Mouse (Mus musculus) monocyte, adult 2 months (primary cell): ENCODE data around the gene Clps.

Experiments
- DNase-seq, 2 experiments: peaks; one replicate each; pipeline ENCODE4 v3.0.0; 2022; ENCODE audit warnings: low spot score in 2 of 2, low read depth in 1 of 2

Gene Clps

DNA sequence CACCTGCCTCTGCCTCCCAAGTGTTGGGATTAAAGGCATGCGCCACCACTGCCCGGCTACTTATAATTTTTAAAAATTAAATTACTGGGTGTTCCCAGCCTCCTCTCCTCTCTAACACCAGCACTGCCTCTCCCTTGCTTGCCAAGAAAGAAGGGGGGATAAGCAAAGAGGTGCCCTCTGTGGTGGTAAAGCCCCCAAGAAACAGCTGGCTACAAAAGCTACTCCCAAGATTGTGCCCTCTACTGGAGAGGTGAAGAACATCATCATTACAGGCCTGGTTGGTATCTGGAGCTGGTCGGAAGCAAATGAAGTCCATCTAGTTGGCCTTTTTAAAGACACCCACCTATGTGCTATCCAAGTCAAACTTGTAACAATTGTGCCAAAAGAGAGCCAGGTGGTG is 40.7 kb downstream of the Clps start:
- no peak for DNase-seq

DNA sequence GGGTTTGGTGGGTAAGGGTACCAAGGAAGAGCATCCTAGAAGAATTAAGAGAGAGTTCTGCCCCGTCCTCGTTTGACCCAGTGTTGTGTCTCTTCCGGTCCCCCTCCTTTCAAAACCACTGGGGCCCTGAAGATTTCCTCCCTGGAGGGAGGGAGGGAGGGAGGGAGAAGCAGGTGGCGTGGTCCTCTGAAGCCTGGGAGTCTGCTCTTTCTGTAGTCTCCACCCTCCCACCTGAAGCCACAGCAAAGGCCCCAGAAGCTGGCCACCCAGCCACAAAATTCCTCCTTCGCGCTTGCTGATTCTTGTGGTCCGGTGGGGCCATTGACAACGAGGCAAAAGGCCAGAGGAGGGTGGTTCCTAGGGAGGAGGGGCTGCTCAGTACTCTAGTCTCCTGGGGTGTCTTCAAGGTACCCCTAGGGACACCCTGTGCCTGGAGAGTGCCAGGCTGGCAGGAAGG is 41.9 kb downstream of the Clps start:
- no peak for DNase-seq

DNA sequence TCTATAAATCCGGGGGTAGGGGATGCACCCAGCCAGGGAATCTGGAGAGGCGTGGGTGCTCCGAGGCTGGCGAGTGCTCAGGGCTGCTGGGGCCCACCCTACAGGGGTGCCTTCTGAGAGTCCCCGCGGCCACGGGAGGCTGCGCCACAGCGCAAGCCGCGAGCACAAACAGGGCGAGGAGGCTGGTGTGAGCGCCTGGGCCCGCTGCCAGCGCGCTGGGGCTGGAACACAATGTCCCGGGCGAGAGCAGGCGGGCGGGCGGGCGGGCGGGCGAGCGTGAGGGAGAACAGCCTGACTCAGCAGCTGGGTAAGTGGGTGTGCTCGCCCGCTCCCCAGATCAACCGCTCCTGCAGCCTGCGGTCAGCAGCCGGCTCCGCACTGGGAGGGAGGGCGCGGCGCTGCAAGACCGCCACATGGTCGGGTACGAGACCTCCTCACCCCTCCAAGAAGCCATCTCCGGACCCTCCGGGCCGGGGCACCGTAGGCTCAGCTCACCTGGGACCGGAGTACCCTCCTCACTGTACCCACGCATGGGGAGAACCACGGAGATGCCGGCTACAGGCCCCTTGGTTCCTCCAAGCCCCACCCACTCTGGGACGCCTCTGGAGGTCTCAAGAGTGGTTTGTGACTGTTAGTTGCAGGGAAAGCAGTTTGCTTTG is 42.5 kb downstream of the Clps start:
- DNase-seq: peak; percentile 27 to 42

DNA sequence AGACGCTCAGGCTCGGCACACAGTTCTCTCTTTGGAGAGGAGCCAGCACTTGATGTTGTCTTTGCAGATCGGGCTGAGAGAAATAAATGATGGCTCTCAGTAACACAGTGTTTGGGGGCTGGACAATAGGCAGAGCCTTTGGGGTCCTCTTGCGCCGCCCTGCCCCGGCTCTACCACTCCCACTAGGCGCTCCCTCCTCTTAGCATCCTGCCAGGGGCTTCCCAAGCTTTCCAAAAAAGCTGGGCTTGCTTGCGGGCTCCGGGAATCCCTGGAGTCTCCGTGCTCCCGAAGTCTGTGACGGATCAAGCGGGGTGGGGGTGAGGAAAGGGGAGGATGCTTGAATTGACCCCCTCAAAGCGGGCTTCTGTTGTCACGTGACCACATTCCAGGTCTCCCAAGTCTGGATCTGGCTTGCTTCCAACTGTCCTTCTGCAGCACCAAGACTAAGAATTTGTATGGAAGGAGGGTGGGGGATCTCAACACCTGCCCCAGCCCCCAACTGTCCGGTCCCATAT is 43.1 kb downstream of the Clps start, which contains the start of gene Fkbp5:
Gene Fkbp5 (minus strand): TSS at position 87 of the 515 bp plus-strand sequence.
- DNase-seq: no peak

DNA sequence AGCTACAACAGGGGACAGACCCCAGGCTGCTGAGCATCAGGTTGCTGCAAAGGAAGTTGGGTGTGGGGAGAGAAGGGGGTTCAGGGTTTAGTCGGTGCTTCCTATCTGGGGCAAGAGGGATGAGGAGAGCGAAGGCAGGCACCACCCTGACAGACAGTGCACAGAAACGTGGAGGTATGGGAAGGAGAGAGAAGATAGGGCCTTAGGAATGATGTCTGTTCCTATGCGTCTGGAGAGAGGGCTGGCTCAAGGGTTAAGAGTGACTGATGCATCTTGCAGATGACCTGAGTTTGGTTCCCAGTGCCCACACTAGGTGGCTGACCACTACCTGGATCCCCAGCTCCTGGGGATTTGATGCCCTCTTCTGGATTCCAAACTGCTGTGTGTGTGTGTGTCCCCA is 43.7 kb downstream of the Clps start:
- DNase-seq: no peak

DNA sequence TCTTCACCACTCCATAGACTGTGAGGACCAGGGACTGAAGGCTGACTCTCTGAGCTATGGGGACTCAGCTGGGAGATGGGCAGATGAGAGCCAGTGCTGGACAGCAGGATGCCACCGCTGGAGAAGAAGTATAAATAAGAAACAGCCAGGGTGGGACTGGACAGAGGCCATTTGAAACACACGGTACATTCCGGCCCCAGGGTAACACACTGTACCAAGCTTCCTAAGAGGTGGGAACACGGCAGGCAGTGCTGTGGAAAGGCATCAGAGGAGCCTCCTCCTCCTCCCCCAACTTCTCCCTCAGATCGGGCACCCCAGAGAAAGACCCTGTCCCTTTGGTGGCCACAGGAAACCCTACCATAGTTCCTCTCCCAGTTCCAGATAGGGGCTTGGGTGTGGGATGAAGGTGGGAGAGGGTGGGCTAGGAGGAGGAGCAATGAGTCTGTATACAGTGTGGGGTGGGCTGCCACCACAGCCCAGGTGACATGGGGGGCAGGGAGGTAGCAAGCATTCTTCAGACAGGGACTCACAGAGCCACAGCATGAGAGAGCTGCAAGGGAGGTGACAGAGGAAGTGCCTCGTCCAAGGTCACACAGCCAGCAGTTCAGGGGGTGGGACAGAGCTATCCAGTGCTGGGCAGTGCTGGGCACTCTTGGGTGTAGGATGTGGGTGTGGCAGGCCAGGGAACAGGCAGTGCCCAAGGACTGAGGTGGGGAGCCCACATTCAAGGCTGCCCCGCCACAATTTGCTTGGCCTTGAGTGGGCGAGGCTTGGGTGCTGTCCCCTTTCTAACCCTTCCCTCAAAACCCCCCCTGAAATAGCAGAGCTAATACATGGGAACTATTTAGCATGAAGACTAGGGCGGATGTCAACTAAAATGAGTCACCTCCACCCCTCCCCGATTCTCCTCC is 44.9 kb downstream of the Clps start:
- peak in 1 of 2 experiments; percentile 27 for DNase-seq

DNA sequence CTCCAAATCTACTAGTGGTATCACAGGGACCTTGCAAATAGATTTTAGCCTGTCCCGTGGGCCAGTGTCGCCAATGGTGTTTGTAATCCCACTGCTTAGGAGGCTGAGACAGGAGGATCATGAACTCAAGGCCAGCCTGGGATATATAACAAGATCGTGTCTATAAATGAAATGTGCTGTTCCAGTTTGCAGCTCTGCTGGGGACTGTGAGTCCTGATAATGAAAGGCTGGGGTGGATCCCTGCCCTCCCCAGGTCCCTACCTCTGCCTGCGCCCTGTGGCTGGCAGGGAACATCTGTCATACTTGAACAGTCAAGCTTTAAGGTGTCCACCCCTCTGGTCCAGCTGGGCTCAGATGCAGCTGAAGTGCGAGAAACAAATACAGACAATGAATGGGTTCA is 46.0 kb downstream of the Clps start:
- DNase-seq: no peak

DNA sequence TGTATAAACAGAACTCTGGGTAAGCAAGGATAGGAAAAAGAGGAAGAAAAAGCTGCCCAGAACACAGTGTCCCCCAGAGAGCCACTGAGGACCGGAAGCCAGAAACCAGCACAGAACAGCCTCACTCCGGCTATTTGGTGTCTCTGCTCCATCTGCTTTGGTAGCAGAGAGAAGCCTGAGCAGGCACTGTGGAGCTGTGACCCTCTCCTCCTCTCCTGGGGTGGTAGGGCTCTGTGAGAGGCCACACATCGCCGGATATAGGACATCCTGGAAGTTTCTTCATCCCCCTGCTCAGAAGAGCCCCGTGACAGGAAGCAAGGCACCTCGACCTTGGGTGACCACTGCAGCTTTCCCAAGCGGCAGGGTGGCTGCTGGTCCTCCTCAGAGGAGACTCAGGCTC is 46.7 kb downstream of the Clps start:
- DNase-seq: peak in 1 of 2 experiments; percentile 13

DNA sequence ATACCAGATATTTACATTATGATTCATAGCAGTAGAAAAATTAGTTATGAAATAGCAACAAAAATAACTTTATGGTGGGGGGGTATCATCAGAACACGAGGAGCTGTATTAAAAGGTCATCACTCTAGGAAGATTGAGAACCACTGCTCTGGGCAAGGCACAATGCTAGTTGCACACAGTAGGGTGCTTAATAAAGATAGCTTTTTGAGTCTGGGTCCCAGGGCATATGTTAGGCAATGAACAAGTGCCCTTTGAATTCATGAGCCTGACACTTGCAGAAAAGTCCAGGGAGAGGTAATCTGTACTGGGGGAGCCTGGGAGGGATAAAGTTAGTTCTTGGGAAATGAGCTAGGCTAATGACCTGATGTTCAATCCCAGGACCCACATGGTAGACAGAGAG is 47.2 kb downstream of the Clps start:
- DNase-seq: no peak

DNA sequence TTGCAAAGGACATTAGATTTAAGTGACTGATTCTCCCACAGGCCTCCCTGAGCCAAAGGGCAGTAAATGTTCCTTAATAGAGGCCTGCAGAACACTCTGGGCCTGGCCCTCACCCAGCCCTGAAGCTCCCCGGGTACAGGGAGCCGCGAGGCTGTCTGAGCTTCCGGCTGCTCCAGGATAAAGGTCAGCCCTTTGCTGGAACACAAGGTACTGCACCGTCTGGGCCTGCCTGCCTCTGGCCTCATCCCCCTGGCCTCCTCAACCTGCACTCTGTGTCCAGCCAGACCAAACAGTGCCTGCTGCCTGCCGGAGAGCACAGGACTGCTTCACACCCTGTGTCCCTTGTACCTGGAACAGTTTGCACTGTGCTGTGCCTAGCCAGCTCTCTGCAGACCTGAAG is 47.9 kb downstream of the Clps start:
- DNase-seq: no peak

DNA sequence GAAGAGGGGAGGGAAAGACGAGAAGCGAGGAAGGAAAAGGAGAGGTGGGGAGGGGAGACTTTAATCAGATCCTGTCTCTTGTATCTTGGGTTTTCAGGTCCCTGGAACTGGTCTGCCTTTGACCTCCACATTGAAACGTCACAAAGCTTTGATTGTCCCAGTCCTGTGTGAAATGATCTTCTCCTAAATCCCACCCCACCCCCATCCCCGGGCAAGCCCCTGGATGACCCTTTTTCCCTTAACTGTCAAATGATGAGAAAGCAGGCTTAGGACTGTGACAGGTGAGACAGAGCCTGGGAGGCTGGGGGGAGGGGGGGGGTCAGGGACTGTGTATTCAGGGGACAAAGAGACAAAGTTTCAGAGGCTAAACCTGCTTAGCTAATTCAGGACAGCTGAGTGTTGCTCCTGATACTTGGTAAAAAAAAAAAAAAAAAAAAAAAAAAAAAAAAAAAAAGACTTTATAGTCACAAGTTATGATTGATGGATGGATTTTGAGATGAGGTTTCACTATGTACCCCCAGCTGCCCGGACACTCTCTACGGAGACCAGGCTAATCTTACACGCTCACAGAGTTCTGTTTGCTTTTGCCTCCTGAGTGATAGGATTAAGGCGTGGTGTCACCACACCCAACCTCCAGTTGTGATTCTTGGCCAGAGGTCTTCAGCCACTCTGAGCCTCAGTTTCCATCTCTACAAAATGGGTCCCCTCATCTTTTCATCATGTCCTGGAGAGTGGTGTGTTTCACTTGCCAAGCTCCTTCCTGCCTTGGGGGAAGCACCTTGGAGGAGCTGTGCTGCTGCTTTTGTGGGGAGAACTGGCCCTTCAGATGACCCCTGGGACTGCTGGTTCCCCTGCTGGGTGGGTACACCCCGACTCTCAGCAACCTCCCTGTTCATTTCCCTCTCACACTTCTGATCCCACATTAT is 48.7 kb downstream of the Clps start:
- DNase-seq: no peak

DNA sequence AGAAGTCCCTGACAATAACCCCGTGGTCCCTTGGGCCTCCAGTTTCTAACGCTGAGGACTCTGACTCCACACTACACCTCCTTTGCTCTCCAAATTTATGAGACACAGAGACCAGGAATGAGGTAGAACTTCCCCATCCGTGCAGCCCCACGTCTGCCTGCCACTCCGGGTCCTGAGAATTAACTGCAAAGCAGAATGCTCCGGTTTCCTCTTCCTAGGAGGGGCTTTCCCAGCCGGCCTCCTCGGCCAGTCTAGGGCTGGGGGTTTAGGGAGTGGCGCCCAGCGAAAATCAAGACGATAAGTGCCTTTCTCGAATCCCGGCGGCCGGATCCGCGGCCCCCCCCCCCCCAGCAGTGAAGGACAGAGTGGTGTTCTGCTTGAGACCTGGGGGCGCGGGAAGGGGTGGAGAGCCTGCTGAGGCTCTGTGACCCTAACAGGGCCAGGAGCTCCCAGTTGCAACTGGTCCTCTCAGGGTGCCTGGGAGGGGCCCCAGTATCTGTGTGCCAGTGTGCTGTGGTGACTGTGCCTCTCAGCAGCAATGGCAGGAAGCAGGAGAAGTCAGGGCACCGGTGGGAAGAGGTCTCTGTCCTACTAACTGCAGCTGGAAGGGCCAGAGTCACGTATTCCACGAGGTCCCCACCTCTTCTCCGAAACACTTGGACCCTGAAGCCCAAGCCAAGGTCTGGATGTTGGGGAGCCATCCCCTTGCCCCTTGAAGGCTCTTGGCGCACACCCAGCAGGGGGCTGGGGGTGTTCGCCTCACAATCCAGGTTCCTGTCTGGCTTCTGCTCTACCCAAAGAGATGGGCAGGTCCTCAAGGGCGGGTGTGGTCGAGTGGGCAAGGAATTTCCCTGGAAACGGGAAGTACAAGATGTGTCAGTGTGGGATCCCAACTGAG is 49.9 kb downstream of the Clps start:
- DNase-seq: peak in 1 of 2 experiments; percentile 31
